Mouse (Mus musculus) embryo, embryonic 10.5 days (tissue): ENCODE measurements at regions not wholly inside any gene's neighbourhood (a gene's known extent, or its start where the extent isn't known, plus 50 kb on each side); places are given as distances from the start of the nearest gene placed in this dataset.
A peak's percentile ranks its signal among the peaks of the same experiment; 100 is the strongest.

Experiments used
- DNase-seq: peaks from one replicate; pipeline ENCODE4 v3.0.0-alpha.2; 2015; ENCODE audit warnings: low spot score

- no peak for DNase-seq
Measured at GRCm38 (mm10) chr9:61757806-61758205, 156.5 kb downstream of the Rplp1 start.

GRCm38 (mm10) chr9:61756801-61757342, 157.5 kb downstream of the Rplp1 start:
- no peak for DNase-seq

- DNase-seq: no peak
Measured at GRCm38 (mm10) chr9:61756224-61756800, 158.0 kb downstream of the Rplp1 start.

DNA sequence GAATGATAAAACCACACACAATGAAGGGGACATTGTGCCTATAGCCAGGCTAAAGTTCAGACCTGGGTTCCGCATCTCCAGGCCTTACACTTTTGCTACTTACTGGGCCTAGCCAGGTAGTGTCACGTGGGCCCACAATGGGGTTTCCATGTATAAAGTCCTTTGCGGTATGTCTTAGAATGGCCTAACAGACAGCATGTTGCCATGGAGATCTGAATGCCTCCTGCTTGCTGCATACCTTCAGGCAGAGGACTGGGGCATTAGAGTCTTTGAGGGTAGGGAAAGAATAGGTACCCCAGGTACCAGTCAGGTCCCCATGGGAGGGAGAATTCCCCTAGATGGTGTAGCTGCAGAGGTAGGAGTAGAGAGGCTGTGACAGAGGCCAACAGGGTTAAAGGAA, 159.0 kb downstream of the Rplp1 start:
- no peak for DNase-seq

DNA sequence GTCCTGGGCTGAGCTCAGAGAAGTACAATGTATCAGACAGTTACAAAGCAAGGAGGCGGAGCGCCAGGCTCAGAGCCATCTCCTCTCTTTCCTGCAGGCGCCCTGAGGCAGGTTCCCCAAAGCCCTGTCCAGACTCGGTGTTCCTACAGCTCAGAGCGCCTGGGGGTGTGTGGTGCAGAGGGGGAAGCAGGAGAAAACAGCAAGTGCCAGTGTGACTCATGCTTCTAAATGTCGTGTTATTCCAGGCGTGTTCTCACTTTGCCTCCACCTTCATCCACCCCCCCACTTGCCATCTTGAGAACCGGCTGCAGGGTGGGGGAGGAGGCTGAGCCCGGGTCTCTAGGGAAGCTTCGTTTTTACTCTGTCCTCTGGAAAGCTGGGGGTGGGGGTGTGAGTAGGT, 160.5 kb downstream of the Rplp1 start:
- DNase-seq: no peak

DNA sequence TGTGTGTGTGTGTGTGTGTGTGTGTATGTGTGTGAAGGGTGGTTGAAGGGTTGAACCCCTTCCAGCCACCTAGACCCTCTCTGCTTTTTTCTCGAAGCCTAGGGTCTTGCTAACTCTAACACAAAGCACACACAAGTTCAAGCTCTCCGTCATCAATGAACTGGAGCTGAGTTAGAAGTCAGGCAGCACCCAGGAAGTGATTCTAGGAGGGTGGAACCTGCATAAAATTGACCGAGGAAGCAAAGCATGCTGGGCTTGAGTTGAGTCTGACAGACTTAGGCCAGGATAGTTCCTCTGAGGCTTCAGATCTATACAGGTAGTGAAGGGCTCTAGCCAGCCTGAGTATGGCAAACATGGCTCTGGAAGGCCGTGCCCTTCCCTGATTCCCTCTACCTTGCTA, 165.1 kb downstream of the Rplp1 start:
- no peak for DNase-seq

DNA sequence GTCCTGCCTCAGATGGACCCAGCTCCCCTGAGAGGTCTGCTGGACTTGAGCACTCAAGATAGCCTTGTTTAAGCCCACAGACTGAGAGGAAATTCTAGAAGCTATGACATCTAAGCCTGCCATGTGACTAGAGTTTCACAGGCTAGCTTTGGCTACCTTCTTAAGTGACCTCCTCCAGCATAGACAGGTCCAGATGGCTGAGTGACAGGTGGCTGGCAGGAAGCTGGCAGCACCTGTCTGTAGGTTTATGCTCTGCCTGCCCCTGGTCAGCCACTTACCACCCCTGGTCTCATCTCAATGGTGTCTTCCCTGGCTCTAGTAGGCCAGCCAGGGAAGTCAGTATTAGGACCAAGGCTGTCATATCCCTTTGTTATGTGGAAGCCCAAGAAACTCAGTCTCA, 165.9 kb downstream of the Rplp1 start:
- DNase-seq: no peak

GRCm38 (mm10) chr9:61746401-61746800, 167.9 kb downstream of the Rplp1 start:
- DNase-seq: no peak

DNA sequence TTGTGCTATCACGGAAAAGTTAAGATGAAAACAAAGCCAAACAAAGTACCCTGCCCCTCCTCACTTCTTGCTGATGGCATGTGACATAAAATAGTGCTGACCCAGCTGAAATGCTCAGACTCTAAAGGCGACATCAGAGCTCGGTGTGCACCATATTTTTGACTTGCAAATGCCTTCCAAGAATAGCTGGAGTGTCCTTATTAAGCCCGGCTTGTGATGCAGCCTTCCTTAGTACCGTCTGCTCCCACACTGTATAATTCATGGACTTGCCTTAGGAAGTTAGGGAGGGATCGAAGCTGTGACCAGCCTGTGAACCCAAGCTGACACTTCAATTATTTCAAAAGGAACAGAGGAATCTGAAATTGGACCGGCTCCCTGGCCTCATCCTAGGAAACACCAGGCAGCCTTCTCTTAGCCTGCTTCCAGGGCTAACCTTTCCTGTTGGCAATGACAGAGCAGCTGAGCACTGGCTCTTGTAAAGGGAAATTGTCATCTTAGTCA, 169.0 kb downstream of the Rplp1 start:
- no peak for DNase-seq

DNA sequence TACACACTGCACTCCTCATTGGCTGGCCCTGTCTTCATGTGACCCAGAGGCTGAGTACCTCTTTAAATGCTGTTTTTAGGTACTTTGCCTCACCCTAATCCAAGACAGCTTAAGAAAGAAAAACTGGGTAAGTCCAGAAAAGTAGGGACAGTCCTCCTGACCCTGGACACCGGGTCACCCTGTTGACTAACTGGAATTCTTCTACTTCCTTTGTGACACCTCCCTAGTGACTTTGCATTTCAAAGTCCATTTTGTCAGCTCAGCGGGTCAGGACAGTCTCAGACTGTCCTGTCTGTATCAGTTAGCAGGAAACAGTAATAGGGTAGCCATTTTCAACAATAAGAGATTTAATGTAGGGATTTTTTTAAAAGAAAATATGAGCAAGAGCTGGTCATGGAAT, 180.8 kb downstream of the Rplp1 start:
- DNase-seq: no peak

DNA sequence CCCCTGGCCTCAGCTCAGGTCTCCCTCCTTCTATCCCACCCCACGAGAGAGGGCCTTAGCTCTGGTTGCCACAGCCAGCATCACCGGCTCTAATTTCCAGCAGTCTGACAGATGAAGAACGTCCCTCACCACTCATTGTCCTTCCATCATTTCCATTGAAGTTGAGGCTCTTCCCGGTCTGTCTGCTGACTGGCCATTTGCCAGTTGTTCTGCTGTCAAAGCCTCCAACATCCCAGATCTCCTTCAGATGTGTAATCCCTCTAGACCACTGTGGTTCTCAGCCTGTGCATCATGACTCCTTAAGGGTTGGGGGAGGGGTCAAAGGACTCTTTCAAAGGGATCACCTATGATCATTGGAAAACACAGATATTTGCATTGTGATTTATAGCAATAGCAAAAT, 181.6 kb downstream of the Rplp1 start:
- no peak for DNase-seq

GRCm38 (mm10) chr9:61728115-61728514, 186.2 kb downstream of the Rplp1 start:
- no peak for DNase-seq

GRCm38 (mm10) chr9:61727651-61728050, 186.7 kb downstream of the Rplp1 start:
- DNase-seq: no peak

DNA sequence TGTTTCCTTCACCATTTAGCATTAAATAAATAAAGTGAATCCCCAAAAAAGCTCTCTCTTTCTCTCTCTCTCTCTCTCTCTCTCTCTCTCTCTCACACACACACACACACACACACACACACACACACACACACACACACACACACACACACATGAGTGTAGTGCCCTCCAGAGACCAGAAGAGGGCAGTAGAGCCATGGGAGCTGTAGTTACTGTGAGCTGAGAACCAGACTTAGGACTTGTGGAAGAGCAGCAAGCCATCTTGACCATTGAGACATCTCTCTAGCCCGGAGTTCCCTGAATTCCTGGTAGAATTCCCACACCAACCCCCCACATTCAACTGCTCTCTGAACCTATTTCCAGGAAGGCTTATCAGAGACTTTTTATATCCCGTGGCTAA, 190.3 kb downstream of the Rplp1 start:
- DNase-seq: no peak

DNA sequence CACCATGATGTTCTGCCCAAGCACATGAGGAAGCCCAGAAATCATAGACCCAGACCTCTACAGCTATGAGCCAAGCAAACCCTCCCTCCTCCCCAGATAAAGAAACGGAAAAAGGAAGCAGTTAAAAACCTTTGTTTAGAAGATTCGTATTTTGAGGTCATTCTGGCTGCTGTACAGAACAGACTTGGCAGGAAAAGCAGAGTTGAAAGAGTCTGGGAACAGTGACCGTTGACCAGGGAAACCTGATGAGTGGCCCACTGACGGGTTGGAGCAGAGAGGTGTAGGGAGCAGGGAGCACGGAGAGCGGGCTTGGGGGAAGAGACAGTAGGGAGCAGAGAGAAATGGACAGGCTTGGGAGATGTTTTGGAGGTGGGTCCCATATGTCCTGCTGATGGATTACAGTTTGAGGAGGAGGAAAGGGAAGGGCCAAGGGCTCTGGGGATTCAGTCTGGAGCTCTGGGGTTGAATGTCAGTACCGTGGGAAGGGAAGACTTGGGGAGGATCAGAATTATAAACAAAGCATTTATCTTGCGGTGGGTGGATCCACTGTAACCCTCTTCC, 191.2 kb downstream of the Rplp1 start:
- DNase-seq: no peak

GRCm38 (mm10) chr9:61721851-61722250, 192.5 kb downstream of the Rplp1 start:
- no peak for DNase-seq

DNA sequence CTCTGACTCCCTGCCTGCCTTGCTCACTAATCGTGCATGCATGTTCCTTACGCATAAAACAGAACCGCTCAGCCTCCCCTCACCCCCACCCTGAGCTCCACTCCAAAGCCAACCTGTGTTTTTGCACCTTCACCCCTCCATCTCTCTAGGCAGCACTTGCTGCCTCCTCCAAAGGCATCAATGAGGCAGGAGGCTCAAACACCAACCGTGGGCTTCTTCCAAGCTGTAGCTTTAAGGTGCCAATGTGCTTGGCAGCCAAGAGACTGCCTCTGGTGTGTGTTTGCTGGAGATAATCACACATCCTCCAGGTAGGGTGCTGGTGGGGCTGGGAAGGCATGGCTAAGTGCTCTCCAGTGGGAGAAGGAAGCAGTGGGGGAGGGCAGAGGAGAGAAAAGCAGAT, 193.3 kb downstream of the Rplp1 start:
- DNase-seq: no peak

DNA sequence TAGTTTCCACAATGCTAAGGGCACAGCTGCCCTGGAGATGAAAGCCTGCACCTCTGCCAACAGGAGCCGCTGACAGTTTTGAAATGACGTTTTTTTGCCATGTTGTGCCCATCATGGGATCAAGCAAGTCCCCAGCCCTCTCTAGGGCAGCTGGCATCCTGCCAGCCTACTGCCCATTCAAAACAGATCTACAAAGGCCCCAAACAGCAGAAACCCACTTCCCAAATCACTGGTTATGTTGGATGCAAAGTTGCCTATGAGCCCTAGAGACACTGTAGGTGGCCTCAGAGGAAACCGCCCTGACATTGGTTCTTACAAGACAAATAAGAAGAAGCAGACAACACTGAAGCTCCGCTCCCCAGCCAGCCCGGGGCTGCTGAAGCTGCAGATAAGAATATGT, 194.1 kb downstream of the Rplp1 start:
- DNase-seq: no peak

DNA sequence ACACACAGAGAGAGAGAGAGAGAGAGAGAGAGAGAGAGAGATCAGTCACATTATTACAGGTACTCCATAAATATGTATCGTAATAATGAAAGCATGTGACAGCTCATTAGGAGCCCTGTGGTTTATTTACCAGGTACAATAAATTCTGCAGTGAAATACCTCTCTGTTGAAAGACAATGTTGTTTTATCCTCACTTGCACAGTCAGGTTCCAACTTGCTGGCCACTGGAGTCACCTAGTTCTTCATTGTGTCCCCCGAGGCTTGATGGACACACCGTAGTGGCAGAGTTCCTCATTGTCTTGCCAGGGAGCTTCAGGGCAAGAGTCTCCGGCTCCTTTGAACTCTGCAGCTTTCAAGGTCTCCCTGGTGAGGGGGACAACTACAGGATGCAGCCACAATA, 197.6 kb downstream of the Rplp1 start:
- DNase-seq: no peak

DNA sequence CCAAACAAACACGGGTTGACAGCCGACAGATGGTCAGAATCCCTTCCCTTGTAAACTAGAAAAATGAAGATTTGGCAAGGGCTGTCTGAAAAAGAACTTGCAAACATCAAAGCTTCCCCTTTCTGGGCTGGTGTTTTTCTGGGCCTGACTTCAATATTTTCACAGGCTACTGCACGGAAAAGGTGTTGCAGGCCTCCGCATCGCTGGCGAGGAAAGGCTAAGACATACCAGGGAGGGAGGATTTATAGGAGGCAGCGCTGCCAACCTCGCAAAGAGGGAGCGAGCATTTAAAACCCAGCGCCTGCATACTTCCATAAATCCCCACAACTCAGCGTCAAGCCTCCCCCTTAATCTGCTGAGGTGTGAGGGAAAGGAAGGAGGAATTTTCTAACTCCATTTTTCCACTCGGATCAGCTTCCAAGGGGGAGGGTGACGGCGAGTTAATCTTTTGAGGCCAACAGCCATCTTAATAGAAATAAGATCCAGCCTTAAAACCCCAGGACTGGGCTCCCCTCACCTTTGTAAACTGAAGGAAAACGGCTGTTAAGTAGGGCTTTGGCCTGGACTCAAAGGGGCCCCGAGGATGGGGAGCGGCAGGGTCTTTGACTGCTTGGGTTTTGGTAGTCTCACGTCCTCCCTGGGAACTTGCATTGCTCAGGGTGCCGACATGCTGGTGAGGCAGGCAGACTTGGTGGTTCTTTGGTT, 199.9 kb downstream of the Rplp1 start:
- peak; percentile 44 for DNase-seq

DNA sequence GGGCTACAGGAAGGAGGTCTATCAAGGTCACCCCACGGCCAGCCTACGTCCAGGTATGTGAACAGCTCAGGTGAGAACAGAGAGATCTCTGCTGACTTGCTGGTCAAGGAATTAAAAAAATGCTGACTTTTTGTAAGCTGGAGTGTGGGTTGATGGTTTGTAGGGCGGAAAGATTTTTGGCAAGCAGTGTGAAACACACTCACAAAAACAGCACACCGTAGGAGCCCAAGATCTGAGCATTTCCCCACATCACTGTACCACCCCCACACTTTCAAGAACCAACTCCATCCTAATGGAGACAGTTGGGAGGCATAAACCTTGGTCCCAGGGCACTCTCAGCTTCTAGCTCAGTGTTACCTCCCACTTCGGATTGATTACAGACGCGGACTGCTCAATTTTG, 200.5 kb downstream of the Rplp1 start:
- DNase-seq: no peak

DNA sequence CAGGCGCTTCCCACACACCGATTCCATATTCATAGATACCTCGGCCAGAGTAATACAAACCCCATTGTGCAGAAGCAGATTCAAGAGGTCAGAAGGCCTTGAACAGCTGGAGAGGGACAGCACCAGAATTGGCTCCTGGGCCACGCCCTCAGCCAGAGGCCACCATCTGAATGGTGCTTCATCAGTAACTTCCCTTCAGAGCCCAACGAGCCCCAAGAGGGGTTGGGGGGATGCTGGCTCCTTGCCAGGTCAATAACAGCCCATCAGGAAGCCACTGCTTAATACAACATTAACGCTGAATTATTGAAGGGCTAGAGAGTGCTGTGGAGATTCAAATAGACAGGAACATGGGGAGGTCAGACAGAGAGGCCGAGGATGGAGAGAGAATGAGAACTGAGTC, 203.0 kb downstream of the Rplp1 start:
- DNase-seq: no peak

- DNase-seq: no peak
Measured at GRCm38 (mm10) chr9:61707875-61708274, 206.5 kb downstream of the Rplp1 start.
